Mouse (Mus musculus) embryonic facial prominence, embryonic 10.5 days (tissue): ENCODE data around the gene Gm14151. TPM values are rescaled to one million over a fixed set of nuclear protein-coding genes. Genes with fewer than 3 reads are reported as not detected.
"Not testable (repeated sequence)": the region's sequence is repeated elsewhere in the genome, so short reads cannot be mapped to it uniquely, and the experiment has no call there.

Source experiments
- DNase-seq: peaks from one replicate; pipeline ENCODE4 v3.0.0-alpha.2; 2017; ENCODE audit warnings: low spot score
- H3K27ac ChIP-seq: fragments of 300-500 bp; sonication (generic); replicated peaks from 2 replicates; pipeline ENCODE4 v1.5.1; 2016; ENCODE audit warnings: mild to moderate bottlenecking
- H3K27me3 ChIP-seq: fragments of 300-500 bp; sonication (generic); replicated peaks from 2 replicates; pipeline ENCODE4 v1.6.1; 2016; ENCODE audit warnings: low read depth, mild to moderate bottlenecking; ENCODE audit not compliant: poor library complexity, severe bottlenecking
- H3K36me3 ChIP-seq: fragments of 300-500 bp; sonication (generic); replicated peaks from 2 replicates; pipeline ENCODE4 v1.6.1; 2016; ENCODE audit warnings: mild to moderate bottlenecking, moderate library complexity
- H3K4me1 ChIP-seq: fragments of 300-500 bp; sonication (generic); 2 replicates; pipeline ENCODE4 v1.6.1; 2016
- H3K4me3 ChIP-seq: fragments of 300-500 bp; sonication (generic); 2 replicates; pipeline ENCODE4 v1.5.1; 2016; ENCODE audit warnings: mild to moderate bottlenecking, moderate library complexity
- H3K9me3 ChIP-seq: fragments of 300-500 bp; sonication (generic); 2 replicates; pipeline ENCODE4 v1.6.1; 2016; ENCODE audit warnings: mild to moderate bottlenecking
- WGBS: fragments of 180-500 bp; shearing (Covaris S2); methylation state at CpG from one replicate; pipeline ENCODE4 v1.1.7; 2016; 5-methylcytosine and 5-hydroxymethylcytosine counted together
- polyA plus RNA-seq: library from polyadenylated mRNA; unstranded; fragments of >200 nt; fragmentation: Nextera tagmentation; extraction: Ambion mirVana; gene quantifications from 2 replicates; pipeline ENCODE4 v1.2.1, GENCODE M21; 2016

Gm14151 gene
- not detected in 2 replicates for polyA plus RNA-seq

GRCm38 (mm10) chr2:151092250-151092649, at the start of gene Gm14151:
Gene Gm14151 (minus strand): TSS chr2:151092350.
- H3K27me3 ChIP-seq, H3K4me3 ChIP-seq, H3K36me3 ChIP-seq, DNase-seq, H3K27ac ChIP-seq, H3K9me3 ChIP-seq, H3K4me1 ChIP-seq: not testable (repeated sequence)
- WGBS = no CpG with 5 or more reads among the region's 3 CpGs

GRCm38 (mm10) chr2:151097945-151098344, 5.8 kb upstream of the Gm14151 start, which contains the start of gene Gm14147:
Gene Gm14147 (plus strand): TSS chr2:151098245.
- no CpG with 5 or more reads among the region's 3 CpGs for WGBS
- H3K4me3 ChIP-seq, H3K27ac ChIP-seq, H3K9me3 ChIP-seq, H3K27me3 ChIP-seq, DNase-seq, H3K36me3 ChIP-seq, H3K4me1 ChIP-seq: not testable (repeated sequence)

GRCm38 (mm10) chr2:151056637-151057036, 35.5 kb downstream of the Gm14151 start:
- Histone ChIP-seq H3K4me1 (no peaks in the 10 kb centered on the region), H3K9me3 (0 out of 2 replicates have a peak, but pooled peaks cover 4% of the 10 kb centered on the region), H3K27ac (no peak overlapping the region), H3K27me3 (no peaks in the 10 kb centered on the region), H3K36me3 (no peaks in the 10 kb centered on the region), H3K4me3 (no peak overlapping the region)
- no peak for DNase-seq
- 95% methylated on average over 1 of the region's 1 CpGs for WGBS

- Histone ChIP-seq H3K4me1 (peaks cover 14% of the 10 kb centered on the region), H3K27ac (no peak overlapping the region), H3K36me3 (no peaks in the 10 kb centered on the region), H3K27me3 (no peaks in the 10 kb centered on the region), H3K9me3 (no peaks in the 10 kb centered on the region), H3K4me3 (no peak overlapping the region)
- WGBS = 94% methylated on average over 1 of the region's 1 CpGs
- no peak for DNase-seq
These were observed 51.7 kb downstream of the Gm14151 start for GRCm38 (mm10) chr2:151040411-151040810.

GRCm38 (mm10) chr2:151039726-151040125, 52.4 kb downstream of the Gm14151 start:
- 54% methylated on average over 8 of the region's 8 CpGs for WGBS
- peak overlapping the region; percentile 95 for H3K4me3 ChIP-seq
- H3K36me3 ChIP-seq = no peaks in the 10 kb centered on the region
- H3K27ac ChIP-seq = peak overlapping the region; percentile 98
- DNase-seq = no peak
- H3K9me3 ChIP-seq = no peaks in the 10 kb centered on the region
- peaks cover 14% of the 10 kb centered on the region for H3K4me1 ChIP-seq
- H3K27me3 ChIP-seq = no peaks in the 10 kb centered on the region

- Histone ChIP-seq H3K4me3 (peak within 1 kb of the TSS; percentile 95), H3K36me3 (no peaks in the 10 kb centered on the region; the same call in 1 of the 2 replicates), H3K27ac (peak within 1 kb of the TSS; percentile 98), H3K4me1 (peaks cover 14% of the 10 kb centered on the region), H3K9me3 (no peaks in the 10 kb centered on the region), H3K27me3 (no peaks in the 10 kb centered on the region)
- WGBS = 2% methylated on average over 34 of the region's 34 CpGs
- DNase-seq = peak; percentile 95
These were observed 52.9 kb downstream of the Gm14151 start, which contains the start of the genes Ninl and Nanp for GRCm38 (mm10) chr2:151039232-151039695. Gene Ninl (minus strand): TSS chr2:151039382. Gene Nanp (minus strand): TSS chr2:151039398.

- Histone ChIP-seq H3K4me3 (peak overlapping the region; percentile 95), H3K9me3 (no peaks in the 10 kb centered on the region), H3K27me3 (no peaks in the 10 kb centered on the region), H3K4me1 (peaks cover 14% of the 10 kb centered on the region), H3K27ac (peak overlapping the region; percentile 98), H3K36me3 (no peaks in the 10 kb centered on the region; the same call in 1 of the 2 replicates)
- WGBS = 1% methylated on average over 30 of the region's 30 CpGs
- peak; percentile 68 for DNase-seq
These were observed 53.3 kb downstream of the Gm14151 start for GRCm38 (mm10) chr2:151038811-151039222.

GRCm38 (mm10) chr2:151037876-151038552, 54.1 kb downstream of the Gm14151 start:
- H3K27ac ChIP-seq = peak overlapping the region; percentile 98
- H3K36me3 ChIP-seq = peaks cover 4% of the 10 kb centered on the region; the same call in 1 of the 2 replicates
- H3K4me3 ChIP-seq = peak overlapping the region; percentile 95
- H3K9me3 ChIP-seq = no peaks in the 10 kb centered on the region
- 77% methylated on average over 18 of the region's 18 CpGs for WGBS
- no peak for DNase-seq
- peaks cover 14% of the 10 kb centered on the region for H3K4me1 ChIP-seq
- no peaks in the 10 kb centered on the region for H3K27me3 ChIP-seq

GRCm38 (mm10) chr2:151037292-151037691, 54.9 kb downstream of the Gm14151 start:
- Histone ChIP-seq H3K36me3 (peaks cover 8% of the 10 kb centered on the region; the same call in 1 of the 2 replicates), H3K27me3 (no peaks in the 10 kb centered on the region), H3K4me1 (peaks cover 14% of the 10 kb centered on the region), H3K9me3 (no peaks in the 10 kb centered on the region), H3K4me3 (peak overlapping the region; percentile 95), H3K27ac (no peak overlapping the region)
- no peak for DNase-seq
- 97% methylated on average over 1 of the region's 1 CpGs for WGBS

Other genes with a start within 250 kb of the Gm14151 start
- 46.0 and 51.3 TPM in 2 replicates for gene Abhd12, start 187.6 kb downstream of the Gm14151 start, polyA plus RNA-seq
- 74.1 and 76.0 TPM in 2 replicates for gene Gins1, start 186.9 kb downstream of the Gm14151 start, polyA plus RNA-seq
- 18.5 and 20.7 TPM in 2 replicates for gene Ninl, start 53.0 kb downstream of the Gm14151 start, polyA plus RNA-seq
- gene Nanp, start 53.0 kb downstream of the Gm14151 start, polyA plus RNA-seq = 49.1 and 49.5 TPM in 2 replicates
- not detected in 2 replicates for gene Gm14147, start 5.9 kb upstream of the Gm14151 start, polyA plus RNA-seq